Mouse (Mus musculus) G1E (cell line): ENCODE results near the gene B3galnt1.

Source experiments
- CTCF ChIP-seq: IDR thresholded peaks from 2 replicates; pipeline ENCODE4 v1.5.1; 2012; ENCODE audit warnings: low read depth, low read length, inconsistent platforms, mixed read lengths
- POLR2AphosphoS5 ChIP-seq: IDR thresholded peaks from 2 replicates; pipeline ENCODE4 v1.6.1; 2012; ENCODE audit warnings: low read depth, low read length, inconsistent platforms; ENCODE audit not compliant: insufficient replicate concordance

GRCm38 (mm10) chr3:69599166-69599500 is 373 bp upstream of the B3galnt1 start:
- TF ChIP-seq POLR2AphosphoS5 = no peak
- no peak for TF ChIP-seq CTCF
